Mouse (Mus musculus): ENCODE measurements around the gene Gtf2i.

- TF ChIP-seq POLR2A (IDR thresholded peaks at IDR 0.05; ENCODE audit: borderline replicate concordance, extremely low read depth, insufficient read depth, insufficient read length, poor library complexity, severe bottlenecking): no peak
- no peak for TF ChIP-seq CTCF (IDR thresholded peaks at IDR 0.05; ENCODE audit: borderline replicate concordance, extremely low read depth, insufficient read depth, insufficient read length)
These were observed 32.5 kb downstream of the Gtf2i start for GRCm38 (mm10) chr5:134282076-134282475.

Measured in brain, embryonic 14.5 days (tissue).